Mouse (Mus musculus): ENCODE measurements at regions not wholly inside any gene's neighbourhood (a gene's known extent, or its start where the extent isn't known, plus 50 kb on each side); places are given as distances from the start of the nearest gene placed in this dataset.

DNA sequence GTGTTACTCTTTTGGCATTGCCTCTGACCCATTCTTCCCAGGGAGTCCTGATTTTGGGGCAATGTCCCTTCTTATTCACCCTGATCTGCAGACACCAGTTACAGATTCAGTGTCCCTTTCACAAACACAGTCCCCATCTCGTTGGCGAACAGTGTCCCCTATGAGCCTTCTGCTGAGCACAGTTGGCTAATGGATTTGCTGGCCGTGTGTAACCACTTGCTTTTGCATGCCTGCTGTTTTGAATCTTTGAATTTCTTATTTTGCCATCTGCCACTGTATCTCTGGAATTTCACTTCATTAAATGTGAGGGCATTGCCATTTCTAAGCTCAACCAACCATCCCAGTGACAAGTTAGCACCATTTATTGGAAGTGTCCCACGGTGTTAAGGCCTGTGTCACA lies 368.5 kb upstream of the Id4 start:
- no peak overlapping the region for H3K4me3 ChIP-seq (ENCODE audit: insufficient read depth, low read depth, low read length)
- H3K27ac ChIP-seq (replicated peaks; ENCODE audit: low read depth, low read length), result no peak overlapping the region
- no peaks in the 10 kb centered on the region for H3K4me1 ChIP-seq (ENCODE audit: control insufficient read depth, insufficient read depth, insufficient read length, low read length)

DNA sequence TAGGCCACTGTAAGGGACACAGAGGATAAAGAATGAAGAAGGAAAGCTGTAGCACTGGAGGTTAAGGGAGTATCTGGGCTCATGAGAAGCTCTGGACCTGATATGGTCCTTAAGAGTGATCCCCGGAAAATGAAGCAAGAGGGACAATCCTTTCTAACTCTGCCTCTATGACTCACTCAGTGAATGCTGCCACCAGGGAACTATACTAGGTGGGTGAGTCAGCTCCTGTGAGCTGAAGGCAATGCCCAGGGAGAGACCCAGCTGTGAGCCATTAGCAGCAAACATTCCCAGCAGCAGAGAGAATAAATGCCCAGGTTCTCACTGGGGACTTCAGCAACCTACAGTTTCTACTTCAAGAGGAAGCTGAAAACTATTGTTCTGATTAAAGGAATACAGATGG lies 366.7 kb upstream of the Id4 start:
- H3K27ac ChIP-seq (replicated peaks; ENCODE audit: low read depth, low read length), result no peak overlapping the region
- H3K4me1 ChIP-seq (ENCODE audit: control insufficient read depth, insufficient read depth, insufficient read length, low read length), result no peaks in the 10 kb centered on the region
- no peak overlapping the region for H3K4me3 ChIP-seq (ENCODE audit: insufficient read depth, low read depth, low read length)

DNA sequence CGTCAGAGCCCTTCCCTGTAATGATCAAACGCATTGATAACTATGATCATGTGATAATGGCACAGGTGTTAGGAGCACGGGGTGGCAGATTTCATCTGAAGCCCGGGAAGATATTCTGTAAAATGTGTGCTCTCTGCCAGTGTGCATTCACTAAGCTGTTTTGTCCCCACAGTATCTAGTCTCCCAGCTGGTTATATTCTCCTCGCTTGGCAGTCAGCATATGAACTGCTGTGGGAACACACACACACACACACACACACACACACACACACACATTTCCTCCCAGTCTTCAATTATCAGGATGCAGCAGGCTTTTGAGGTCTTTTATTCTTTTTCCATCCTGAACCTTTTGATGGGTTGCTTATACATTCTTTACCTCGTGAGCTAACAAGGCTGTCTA lies 365.8 kb upstream of the Id4 start:
- Histone ChIP-seq H3K4me3 (ENCODE audit: insufficient read depth, low read depth, low read length) (no peak overlapping the region), H3K27ac (replicated peaks; ENCODE audit: low read depth, low read length) (no peak overlapping the region), H3K4me1 (ENCODE audit: control insufficient read depth, insufficient read depth, insufficient read length, low read length) (no peaks in the 10 kb centered on the region)

DNA sequence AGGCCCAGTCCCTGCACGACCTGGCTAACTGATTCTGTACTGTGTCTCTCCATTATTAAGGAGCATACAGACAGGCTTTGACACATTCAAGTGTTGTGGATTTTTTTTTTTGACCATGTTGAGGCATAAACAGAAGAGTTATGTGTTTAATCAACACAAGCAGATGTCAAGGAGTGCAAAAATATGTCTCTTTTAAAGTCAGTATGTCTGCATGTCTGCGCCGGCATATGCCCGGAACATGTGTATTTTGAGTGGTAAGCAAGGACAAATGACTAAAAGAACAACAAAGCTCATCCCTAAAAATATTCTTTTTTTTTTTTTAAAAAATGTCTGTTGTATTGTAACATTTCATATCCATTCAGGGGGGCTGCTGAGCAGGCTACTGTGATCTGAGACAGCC lies 364.4 kb upstream of the Id4 start:
- Histone ChIP-seq H3K4me3 (ENCODE audit: insufficient read depth, low read depth, low read length) (no peak overlapping the region), H3K27ac (replicated peaks; ENCODE audit: low read depth, low read length) (no peak overlapping the region), H3K4me1 (ENCODE audit: control insufficient read depth, insufficient read depth, insufficient read length, low read length) (no peaks in the 10 kb centered on the region)

DNA sequence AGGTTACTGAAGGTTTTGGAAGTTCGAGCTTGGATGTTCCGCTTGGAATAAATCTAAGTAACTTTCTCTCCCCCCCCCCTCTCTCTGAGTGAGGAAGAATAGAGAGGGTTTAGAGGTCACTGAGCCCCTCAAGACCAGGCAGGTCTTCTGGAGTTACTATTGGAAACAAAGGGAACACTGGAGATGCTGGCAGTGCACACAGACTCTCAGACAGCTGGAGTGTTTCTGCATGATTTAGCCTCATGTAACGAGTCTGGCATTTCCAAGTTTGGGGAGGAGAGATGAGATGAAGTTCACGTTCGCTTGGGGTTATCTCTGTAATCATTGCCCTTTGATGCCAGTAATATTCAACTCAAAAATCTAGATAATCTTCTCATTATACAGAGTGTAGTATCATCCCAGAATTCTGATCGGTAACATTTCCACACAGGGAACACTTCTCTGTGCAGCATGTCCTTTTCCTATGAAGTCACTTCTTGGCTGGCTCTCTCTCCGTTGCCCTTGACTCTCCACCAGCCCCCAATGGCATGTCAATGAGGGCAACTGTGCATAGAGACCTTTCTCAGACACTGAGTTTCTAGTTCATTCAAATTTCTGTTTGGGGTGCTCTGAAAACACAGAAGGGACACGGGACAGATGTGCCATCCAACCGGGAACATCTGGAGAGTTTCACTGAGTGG lies 351.0 kb upstream of the Id4 start:
- no peak overlapping the region for H3K27ac ChIP-seq (replicated peaks; ENCODE audit: low read depth, low read length)
- no peaks in the 10 kb centered on the region for H3K4me1 ChIP-seq (ENCODE audit: control insufficient read depth, insufficient read depth, insufficient read length, low read length)
- H3K4me3 ChIP-seq (ENCODE audit: insufficient read depth, low read depth, low read length), result no peak overlapping the region

DNA sequence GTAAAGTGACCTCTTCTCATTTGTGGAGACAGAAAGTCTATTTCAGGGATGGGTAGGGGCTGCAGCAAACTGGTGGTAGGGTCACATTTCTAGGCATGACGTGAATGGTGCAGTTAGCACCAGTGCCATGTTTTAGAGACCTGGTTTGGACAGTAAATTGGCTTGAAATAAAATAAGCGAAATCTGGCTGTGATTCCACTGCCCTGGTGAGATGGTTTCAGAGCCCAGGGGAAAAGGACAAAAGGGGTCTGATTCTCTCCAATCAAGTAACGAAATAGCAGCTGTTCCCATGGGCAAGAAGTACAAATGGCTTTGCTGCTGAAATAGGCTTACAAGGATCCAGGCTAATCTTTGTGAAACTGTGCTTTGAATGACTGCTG lies 350.5 kb upstream of the Id4 start:
- H3K4me1 ChIP-seq (ENCODE audit: control insufficient read depth, insufficient read depth, insufficient read length, low read length), result no peaks in the 10 kb centered on the region
- H3K4me3 ChIP-seq (ENCODE audit: insufficient read depth, low read depth, low read length), result no peak overlapping the region
- H3K27ac ChIP-seq (replicated peaks; ENCODE audit: low read depth, low read length), result no peak overlapping the region

DNA sequence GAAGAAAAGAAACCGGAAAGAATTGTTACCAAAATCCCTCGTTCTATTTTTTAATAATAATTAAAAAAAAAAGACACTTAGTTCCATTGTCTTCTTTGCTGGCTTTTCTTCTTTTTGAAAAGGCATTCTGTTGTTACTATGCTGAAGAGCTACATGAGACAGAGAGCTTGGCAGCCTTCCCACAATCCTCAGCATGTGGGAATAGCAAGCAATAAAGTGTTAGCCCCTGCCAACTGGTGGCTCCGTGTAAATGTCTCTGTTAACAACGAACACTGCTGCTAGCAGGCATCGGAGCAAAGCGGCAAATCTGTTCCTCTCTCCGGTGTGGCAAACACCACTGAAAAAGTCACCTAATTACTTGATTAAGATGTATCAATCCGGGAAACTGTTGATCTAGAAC lies 344.6 kb upstream of the Id4 start:
- Histone ChIP-seq H3K27ac (replicated peaks; ENCODE audit: low read depth, low read length) (no peak overlapping the region), H3K4me1 (ENCODE audit: control insufficient read depth, insufficient read depth, insufficient read length, low read length) (no peaks in the 10 kb centered on the region), H3K4me3 (ENCODE audit: insufficient read depth, low read depth, low read length) (no peak overlapping the region)

DNA sequence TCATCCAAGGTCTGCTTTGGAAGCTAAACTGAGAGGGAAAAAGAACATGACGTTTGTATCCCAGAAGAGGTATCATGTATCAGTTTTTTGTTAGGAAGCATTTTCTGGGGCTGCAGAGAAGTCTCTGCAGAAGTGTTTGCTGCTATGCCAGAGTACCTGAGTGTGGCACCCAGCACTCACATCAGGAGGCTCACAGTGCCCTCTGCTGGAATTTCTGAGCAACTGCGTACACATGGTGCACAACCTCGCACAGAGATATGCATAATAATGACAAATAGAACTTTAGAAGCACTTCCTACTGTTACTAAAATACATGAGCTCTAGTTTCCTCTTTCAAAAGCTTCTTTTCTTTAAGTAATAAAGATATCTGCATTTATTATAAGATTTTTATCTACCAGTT lies 343.7 kb upstream of the Id4 start:
- H3K27ac ChIP-seq (replicated peaks; ENCODE audit: low read depth, low read length), result no peak overlapping the region
- no peak overlapping the region for H3K4me3 ChIP-seq (ENCODE audit: insufficient read depth, low read depth, low read length)
- H3K4me1 ChIP-seq (ENCODE audit: control insufficient read depth, insufficient read depth, insufficient read length, low read length), result no peaks in the 10 kb centered on the region

DNA sequence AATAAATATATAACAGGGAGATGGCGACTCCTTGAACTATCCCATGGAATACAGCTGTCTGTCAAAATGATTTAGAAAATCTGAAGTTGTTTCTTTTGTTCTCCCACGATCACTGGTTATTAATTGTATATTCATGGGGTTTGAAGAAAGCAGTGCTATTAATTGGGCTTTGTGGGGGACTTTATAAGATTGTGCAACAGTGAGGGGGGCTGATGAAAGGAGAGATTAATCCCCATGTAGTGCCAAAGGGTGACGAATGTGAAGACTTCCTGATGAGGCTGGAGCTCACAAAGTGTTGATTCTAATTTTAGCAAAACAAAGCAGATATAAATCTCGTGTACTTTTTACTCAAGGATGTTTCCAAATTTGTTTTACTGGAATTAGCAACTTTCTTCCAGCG lies 340.0 kb upstream of the Id4 start:
- Histone ChIP-seq H3K4me1 (ENCODE audit: control insufficient read depth, insufficient read depth, insufficient read length, low read length) (no peaks in the 10 kb centered on the region), H3K27ac (replicated peaks; ENCODE audit: low read depth, low read length) (no peak overlapping the region), H3K4me3 (ENCODE audit: insufficient read depth, low read depth, low read length) (no peak overlapping the region)

DNA sequence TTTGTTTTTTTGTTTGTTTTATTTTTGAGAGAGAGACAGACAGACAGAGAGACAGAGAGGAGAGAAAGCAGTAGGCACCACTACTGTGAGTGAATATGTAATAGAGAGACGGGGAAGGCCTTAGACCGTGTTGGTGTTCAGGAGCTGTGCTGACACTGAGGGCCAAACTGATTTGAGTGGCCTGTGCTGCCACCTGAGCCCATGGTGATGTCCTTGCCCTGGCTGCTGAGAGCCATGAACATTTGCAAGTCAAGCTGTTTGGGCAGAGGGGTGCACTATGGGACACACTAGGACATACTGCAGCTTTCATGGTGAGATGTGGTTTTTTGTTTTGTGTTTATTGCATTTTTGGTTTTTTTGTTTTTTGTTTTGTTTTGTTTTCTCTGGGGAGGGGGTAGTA lies 320.3 kb upstream of the Id4 start:
- no peak overlapping the region for H3K27ac ChIP-seq (replicated peaks; ENCODE audit: low read depth, low read length)
- H3K4me1 ChIP-seq (ENCODE audit: control insufficient read depth, insufficient read depth, insufficient read length, low read length), result no peaks in the 10 kb centered on the region
- H3K4me3 ChIP-seq (ENCODE audit: insufficient read depth, low read depth, low read length), result no peak overlapping the region

DNA sequence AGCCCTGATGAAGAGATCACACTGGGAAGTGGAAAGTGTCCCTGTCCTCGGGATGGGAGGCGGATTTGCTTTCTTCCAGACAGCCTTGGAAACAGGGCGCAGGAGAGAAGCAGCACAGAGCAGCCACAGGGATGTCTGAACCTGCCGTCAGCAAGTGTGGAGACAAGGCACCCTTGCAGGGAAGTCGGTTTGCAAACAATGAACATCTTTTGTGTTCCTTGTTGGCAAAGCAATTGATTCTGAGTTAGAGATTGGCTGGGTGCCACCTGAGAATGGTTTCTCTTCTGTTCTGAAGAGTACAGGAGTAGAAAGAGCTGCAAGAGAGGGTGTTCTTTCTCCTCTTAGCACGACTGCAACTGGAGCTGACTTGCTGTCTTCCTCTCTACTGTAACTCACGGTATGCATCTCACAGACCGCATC lies 318.6 kb upstream of the Id4 start:
- H3K4me1 ChIP-seq (ENCODE audit: control insufficient read depth, insufficient read depth, insufficient read length, low read length), result no peaks in the 10 kb centered on the region
- no peak overlapping the region for H3K27ac ChIP-seq (replicated peaks; ENCODE audit: low read depth, low read length)
- no peak overlapping the region for H3K4me3 ChIP-seq (ENCODE audit: insufficient read depth, low read depth, low read length)

DNA sequence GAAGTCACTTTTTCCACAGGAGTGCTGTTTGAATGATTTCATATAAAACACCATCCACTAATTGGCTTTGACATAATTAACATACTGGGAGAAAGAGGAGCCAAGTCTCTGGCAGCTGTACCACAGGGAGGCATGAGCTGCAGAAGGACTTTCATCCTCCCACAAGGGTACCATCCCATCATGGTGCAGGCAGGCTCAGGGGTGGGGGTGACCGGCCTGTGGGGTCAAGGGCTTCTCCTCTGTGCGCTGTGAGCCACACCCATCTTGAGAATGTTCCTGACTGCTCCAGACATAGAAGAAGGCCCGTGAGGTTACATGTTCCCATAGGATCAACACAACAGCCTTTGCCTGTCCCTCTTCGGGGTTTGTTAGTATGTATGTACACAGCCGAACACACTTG lies 317.4 kb upstream of the Id4 start:
- Histone ChIP-seq H3K27ac (replicated peaks; ENCODE audit: low read depth, low read length) (no peak overlapping the region), H3K4me1 (ENCODE audit: control insufficient read depth, insufficient read depth, insufficient read length, low read length) (no peaks in the 10 kb centered on the region), H3K4me3 (ENCODE audit: insufficient read depth, low read depth, low read length) (no peak overlapping the region)

DNA sequence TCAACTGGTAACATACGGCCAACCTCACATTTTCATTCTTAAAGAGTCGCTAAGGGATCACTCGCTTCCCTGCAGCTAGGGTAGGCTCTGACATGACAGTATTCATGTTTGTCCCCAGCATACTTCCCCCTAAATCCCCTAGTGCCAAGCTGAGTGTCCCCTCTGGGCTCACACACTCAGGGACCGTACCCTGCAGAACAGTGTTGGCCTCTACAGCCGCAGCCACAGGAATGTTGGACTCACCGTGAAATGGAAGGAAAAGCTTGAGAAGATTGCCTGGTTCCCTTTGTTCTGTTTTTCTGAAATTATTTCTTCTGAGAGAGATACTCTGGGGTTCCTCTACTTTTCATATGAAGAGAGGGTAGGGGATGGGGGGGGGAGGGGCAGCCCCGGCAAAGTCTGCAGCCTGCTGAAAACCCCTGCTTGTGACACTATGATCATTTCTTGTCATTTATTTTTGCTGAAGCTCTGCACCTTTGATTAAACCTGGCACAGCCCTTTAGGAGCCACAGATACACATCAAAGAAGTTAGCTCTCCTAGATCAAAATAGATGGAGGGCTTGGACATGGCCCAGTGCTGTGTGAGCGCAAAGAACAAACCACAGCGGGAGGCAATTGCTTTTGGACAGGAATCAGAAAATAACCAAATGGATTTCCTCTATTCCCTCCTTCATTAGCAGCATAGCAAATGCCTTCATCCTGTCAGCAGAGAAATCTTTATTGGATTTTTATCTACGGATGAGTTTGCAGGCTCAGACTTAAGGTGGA lies 312.7 kb upstream of the Id4 start:
- H3K27ac ChIP-seq (replicated peaks; ENCODE audit: low read depth, low read length), result no peak overlapping the region
- H3K4me3 ChIP-seq (ENCODE audit: insufficient read depth, low read depth, low read length), result no peak overlapping the region
- no peaks in the 10 kb centered on the region for H3K4me1 ChIP-seq (ENCODE audit: control insufficient read depth, insufficient read depth, insufficient read length, low read length)

DNA sequence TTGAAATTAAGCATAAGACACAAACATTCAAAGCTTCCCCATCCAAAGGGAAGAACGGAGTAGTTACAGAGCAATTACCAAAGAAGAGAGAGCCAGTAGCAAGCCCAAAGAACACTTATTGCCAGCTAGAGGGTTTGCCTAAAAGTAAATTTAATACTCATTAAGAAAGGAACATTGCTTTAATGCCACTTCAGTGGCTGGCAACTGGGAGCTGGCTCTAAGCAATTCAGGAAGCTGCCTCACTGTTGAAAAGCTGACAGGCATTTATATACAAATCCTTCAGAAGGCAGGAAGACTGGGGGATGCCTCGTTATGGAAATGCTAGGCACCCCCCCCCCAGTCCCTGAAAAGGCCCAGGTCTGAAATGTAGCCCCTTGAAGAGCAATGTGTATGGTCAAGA lies 310.6 kb upstream of the Id4 start:
- no peak overlapping the region for H3K4me3 ChIP-seq (ENCODE audit: insufficient read depth, low read depth, low read length)
- H3K4me1 ChIP-seq (ENCODE audit: control insufficient read depth, insufficient read depth, insufficient read length, low read length), result no peaks in the 10 kb centered on the region
- H3K27ac ChIP-seq (replicated peaks; ENCODE audit: low read depth, low read length), result no peak overlapping the region

DNA sequence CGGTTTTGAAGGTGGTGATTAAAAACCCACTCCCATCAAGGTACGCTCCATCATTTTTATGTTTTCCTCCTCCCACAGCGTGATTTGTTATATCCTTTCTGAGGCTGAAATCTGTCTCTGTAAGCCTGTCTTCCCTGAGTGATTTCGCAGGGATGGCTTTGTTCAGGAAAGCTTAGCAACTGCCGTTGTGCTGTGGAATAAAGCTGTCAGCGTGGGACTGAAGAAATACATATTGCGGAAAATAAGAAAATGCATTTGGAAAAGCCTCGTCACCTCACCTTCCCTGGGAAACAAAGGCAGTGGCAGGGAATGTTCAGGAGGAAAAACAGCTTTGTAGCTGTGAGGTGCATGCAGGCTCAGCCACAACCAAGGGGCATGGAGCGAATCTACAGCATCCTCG lies 310.0 kb upstream of the Id4 start:
- Histone ChIP-seq H3K4me3 (ENCODE audit: insufficient read depth, low read depth, low read length) (no peak overlapping the region), H3K27ac (replicated peaks; ENCODE audit: low read depth, low read length) (no peak overlapping the region), H3K4me1 (ENCODE audit: control insufficient read depth, insufficient read depth, insufficient read length, low read length) (no peaks in the 10 kb centered on the region)

DNA sequence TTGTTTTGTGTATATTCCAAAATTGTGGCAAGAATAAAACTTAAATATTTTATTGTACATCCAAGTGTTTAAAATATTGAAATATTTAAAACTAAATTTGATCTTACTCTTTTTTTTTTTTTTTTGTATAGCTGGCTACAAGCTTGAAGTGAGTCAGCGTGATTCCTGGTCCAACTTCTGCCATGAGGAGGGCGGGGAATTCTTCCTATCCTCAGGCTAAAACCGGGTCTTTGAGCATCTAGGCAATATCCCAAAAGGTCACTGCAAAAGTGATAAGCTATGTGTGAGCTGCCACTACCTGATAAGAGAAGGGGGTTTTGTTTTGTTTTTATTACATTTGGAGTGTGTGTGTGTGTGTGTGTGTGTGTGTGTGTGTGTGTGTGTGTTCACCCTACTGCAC lies 308.1 kb upstream of the Id4 start:
- no peak overlapping the region for H3K4me3 ChIP-seq (ENCODE audit: insufficient read depth, low read depth, low read length)
- H3K27ac ChIP-seq (replicated peaks; ENCODE audit: low read depth, low read length), result no peak overlapping the region
- H3K4me1 ChIP-seq (ENCODE audit: control insufficient read depth, insufficient read depth, insufficient read length, low read length), result no peaks in the 10 kb centered on the region

Measured in brown adipose tissue, adult 24 weeks (tissue).